Mouse (Mus musculus) heart, embryonic 13.5 days (tissue): ENCODE data around the gene Crim1. TPM values are rescaled to one million over a fixed set of nuclear protein-coding genes. Genes with fewer than 3 reads are reported as not detected.
A peak's percentile ranks its signal among the peaks of the same experiment; 100 is the strongest.

ENCODE experiments used
- ATAC-seq: fragments of 200-750 bp; cut with Nextera tagmentation; 2 replicates; pipeline ENCODE4 v1.8.0; 2017; ENCODE audit warnings: moderate TSS enrichment; ENCODE audit not compliant: insufficient number of reproducible peaks, low FRiP score, low TSS enrichment; ENCODE audit errors: extremely low read depth
- H3K27ac ChIP-seq: fragments of 300-500 bp; sonication (generic); replicated peaks from 2 replicates; pipeline ENCODE4 v1.5.1; 2015; ENCODE audit warnings: moderate library complexity, mild to moderate bottlenecking, inconsistent platforms
- H3K27me3 ChIP-seq: fragments of 300-500 bp; sonication (generic); replicated peaks from 2 replicates; pipeline ENCODE4 v1.6.1; 2015; ENCODE audit warnings: mild to moderate bottlenecking, inconsistent platforms
- H3K36me3 ChIP-seq: fragments of 300-500 bp; sonication (generic); 2 replicates; pipeline ENCODE4 v1.6.1; 2015; ENCODE audit warnings: mild to moderate bottlenecking, inconsistent platforms
- H3K4me1 ChIP-seq: fragments of 300-500 bp; sonication (generic); 2 replicates; pipeline ENCODE4 v1.6.1; 2015; ENCODE audit warnings: inconsistent platforms
- H3K4me2 ChIP-seq: fragments of 300-500 bp; sonication (generic); 2 replicates; pipeline ENCODE4 v1.6.1; 2015; ENCODE audit warnings: inconsistent platforms, mild to moderate bottlenecking, moderate library complexity
- H3K4me3 ChIP-seq: fragments of 300-500 bp; sonication (generic); 2 replicates; pipeline ENCODE4 v1.5.1; 2015; ENCODE audit warnings: moderate library complexity, mild to moderate bottlenecking, inconsistent platforms
- H3K9ac ChIP-seq: fragments of 300-500 bp; sonication (generic); 2 replicates; pipeline ENCODE4 v1.6.1; 2015; ENCODE audit warnings: inconsistent platforms, mild to moderate bottlenecking, moderate library complexity
- H3K9me3 ChIP-seq: fragments of 300-500 bp; sonication (generic); 2 replicates; pipeline ENCODE4 v1.6.1; 2016; ENCODE audit warnings: inconsistent platforms
- WGBS: fragments of 180-500 bp; shearing (Covaris S2); methylation state at CpG from one replicate; pipeline ENCODE4 v1.1.7; 2015; ENCODE audit warnings: mixed read lengths; 5-methylcytosine and 5-hydroxymethylcytosine counted together
- polyA plus RNA-seq: library from polyadenylated mRNA; unstranded; fragments of >200 nt; fragmentation: Nextera tagmentation; extraction: Ambion mirVana; gene quantifications from 2 replicates; pipeline ENCODE4 v1.2.1, GENCODE M21; 2015

Crim1 gene
- polyA plus RNA-seq, 1 experiment from 2014 or later: 2.1 TPM

DNA sequence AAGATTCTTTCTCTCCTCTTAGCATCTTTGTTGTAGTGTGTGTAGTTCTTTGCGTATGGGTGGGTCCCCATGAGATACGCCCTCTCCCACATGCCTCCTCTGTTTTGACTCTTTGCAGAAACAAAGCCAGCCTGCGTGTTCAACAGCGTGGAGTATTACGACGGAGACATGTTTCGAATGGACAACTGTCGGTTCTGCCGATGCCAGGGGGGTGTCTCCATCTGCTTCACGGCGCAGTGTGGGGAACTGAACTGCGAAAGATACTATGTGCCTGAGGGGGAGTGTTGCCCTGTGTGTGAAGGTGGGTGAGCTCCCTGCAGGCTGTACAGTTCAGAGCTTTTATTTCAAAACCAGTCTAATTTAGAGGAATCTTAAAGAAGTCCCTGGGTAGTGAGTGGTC is 113.0 kb downstream of the Crim1 start:
- Histone ChIP-seq H3K36me3 (peaks cover 21% of the 10 kb centered on the region), H3K4me2 (no peak overlapping the region), H3K27me3 (peaks cover 24% of the 10 kb centered on the region), H3K9me3 (no peaks in the 10 kb centered on the region), H3K27ac (no peak overlapping the region), H3K4me3 (no peak overlapping the region), H3K4me1 (peaks cover 4% of the 10 kb centered on the region; the same call in 1 of the 2 replicates), H3K9ac (no peak overlapping the region)
- WGBS: 90% methylated on average over 12 of the region's 12 CpGs
- ATAC-seq: no peak

DNA sequence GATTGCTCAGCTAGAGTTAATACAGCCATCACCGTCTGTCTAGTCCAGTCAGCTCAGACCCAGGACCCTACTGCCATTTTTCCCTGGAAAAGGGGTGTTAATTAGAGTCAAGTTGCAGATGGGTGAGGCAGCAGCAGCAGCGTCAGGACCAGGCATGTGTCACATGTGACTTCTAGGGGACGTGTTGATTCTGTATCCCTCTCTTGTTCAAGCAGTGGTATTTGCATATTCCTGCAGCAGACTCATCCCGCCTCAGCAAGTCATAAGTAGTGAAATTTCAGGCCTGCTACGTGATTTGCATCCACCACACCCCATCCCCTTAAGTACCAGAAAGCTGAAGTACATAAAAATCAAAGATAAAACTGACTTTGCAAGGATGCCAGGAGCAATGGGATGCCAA is 113.6 kb downstream of the Crim1 start:
- Histone ChIP-seq H3K9ac (no peak overlapping the region), H3K36me3 (peaks cover 21% of the 10 kb centered on the region), H3K9me3 (no peaks in the 10 kb centered on the region), H3K27ac (no peak overlapping the region), H3K4me3 (no peak overlapping the region), H3K27me3 (peaks cover 24% of the 10 kb centered on the region), H3K4me1 (peaks cover 4% of the 10 kb centered on the region; the same call in 1 of the 2 replicates), H3K4me2 (no peak overlapping the region)
- no peak for ATAC-seq
- 70% methylated on average over 5 of the region's 5 CpGs for WGBS

DNA sequence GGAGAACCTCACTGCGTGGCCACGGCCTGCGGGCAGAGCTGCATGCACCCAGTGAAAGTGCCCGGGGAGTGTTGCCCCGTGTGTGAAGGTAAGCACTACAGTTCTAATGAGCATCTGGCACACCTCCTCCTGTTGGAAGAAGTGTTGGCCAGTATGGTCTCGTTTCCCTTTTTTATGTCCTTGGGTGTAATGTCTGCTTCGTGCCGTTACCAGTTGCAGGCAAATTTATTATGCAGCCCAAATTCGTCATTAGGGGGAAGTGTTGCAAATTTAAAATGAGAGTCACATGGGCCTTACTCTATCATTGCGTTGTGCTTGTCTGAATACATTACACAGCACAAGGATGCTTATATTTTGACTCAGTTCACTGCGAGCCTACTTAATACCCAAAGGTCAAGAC is 115.6 kb downstream of the Crim1 start:
- peaks cover 36% of the 10 kb centered on the region for H3K27me3 ChIP-seq
- H3K4me3 ChIP-seq: no peak overlapping the region
- peaks cover 21% of the 10 kb centered on the region for H3K36me3 ChIP-seq
- WGBS: 90% methylated on average over 11 of the region's 11 CpGs
- no peak overlapping the region for H3K4me2 ChIP-seq
- peaks cover 13% of the 10 kb centered on the region for H3K4me1 ChIP-seq
- ATAC-seq: no peak
- H3K27ac ChIP-seq: no peak overlapping the region
- no peaks in the 10 kb centered on the region for H3K9me3 ChIP-seq
- no peak overlapping the region for H3K9ac ChIP-seq

DNA sequence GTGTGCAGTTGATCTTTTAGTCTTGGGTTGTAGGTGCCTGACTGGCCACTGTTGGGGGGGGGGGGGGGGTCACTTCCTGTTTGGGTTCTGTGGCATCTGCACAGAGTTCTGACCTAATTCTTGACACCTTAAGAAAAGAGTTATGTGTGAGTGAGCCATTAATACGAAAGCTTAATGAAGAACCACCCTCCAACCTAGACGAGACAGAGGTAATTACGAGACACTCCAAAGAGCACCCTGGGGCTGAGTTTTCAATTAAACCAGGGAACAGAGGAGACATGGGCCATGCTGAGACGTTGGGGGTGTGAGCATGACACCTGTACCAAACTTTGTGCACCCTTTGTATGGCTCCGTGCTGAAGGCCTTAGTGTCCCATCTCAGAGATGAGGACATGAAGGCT is 117.3 kb downstream of the Crim1 start:
- Histone ChIP-seq H3K27ac (no peak overlapping the region), H3K9me3 (no peaks in the 10 kb centered on the region), H3K9ac (no peak overlapping the region), H3K4me1 (peaks cover 29% of the 10 kb centered on the region), H3K4me3 (no peak overlapping the region), H3K36me3 (peaks cover 21% of the 10 kb centered on the region), H3K4me2 (no peak overlapping the region), H3K27me3 (peaks cover 43% of the 10 kb centered on the region)
- no peak for ATAC-seq
- WGBS: 87% methylated on average over 5 of the region's 5 CpGs

DNA sequence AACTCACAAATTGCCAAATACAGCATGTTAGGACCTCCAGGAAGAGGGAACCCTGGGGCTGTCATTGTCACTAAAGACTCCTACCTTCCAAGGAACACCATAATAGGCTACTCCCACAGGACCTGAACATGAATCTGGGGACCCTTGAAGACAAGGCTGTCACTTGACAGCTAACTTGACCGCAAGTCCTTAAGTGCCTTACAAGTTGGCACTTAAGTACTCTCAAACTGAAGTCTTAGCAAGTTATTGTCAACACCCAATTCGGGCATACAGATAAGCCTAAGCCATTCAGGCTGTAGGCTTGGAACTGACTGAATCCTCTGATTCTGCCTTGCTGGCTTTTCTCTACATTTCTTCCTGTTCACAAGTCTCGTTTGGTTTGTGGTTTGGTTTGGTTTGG is 118.8 kb downstream of the Crim1 start:
- Histone ChIP-seq H3K36me3 (peaks cover 17% of the 10 kb centered on the region), H3K27me3 (peaks cover 43% of the 10 kb centered on the region), H3K4me2 (no peak overlapping the region), H3K4me1 (peaks cover 43% of the 10 kb centered on the region), H3K9ac (no peak overlapping the region), H3K4me3 (no peak overlapping the region), H3K27ac (no peak overlapping the region), H3K9me3 (no peaks in the 10 kb centered on the region)
- ATAC-seq: no peak
- 33% methylated on average over 3 of the region's 3 CpGs for WGBS

DNA sequence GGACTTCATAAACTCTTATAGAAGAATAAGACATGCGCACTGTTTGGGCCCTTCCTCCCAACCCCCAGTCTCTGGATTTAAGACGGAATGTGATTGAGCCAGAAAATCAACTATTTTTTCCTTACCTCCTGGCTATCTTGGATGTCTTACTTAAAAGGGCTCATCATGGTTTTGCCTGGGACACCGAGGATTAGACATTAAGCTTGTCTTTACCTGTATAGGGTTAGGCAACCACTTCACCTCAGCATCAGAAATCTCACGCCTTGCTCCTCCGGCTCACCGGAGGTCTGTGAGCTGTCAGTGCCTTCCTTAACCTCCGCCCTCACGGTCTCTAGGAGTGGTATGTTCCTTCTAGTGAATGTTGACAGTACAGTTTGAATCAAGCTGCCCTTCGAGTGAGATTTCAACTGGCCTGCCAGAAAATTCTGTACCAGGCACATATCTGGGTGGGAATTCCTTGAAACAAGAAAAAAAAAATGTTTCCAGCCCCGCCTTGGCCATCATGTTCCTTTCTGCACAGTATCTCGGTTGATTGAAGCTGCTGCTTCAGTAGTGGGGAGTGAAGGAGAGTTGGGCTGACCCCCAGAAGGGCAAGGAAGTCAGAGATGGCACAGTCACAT is 121.3 kb downstream of the Crim1 start:
- H3K4me1 ChIP-seq: peaks cover 47% of the 10 kb centered on the region
- H3K36me3 ChIP-seq: no peaks in the 10 kb centered on the region; the same call in 1 of the 2 replicates
- H3K4me2 ChIP-seq: no peak overlapping the region
- H3K9me3 ChIP-seq: no peaks in the 10 kb centered on the region
- no peak for ATAC-seq
- 61% methylated on average over 11 of the region's 11 CpGs for WGBS
- H3K27ac ChIP-seq: no peak overlapping the region
- no peak overlapping the region for H3K9ac ChIP-seq
- no peak overlapping the region for H3K4me3 ChIP-seq
- H3K27me3 ChIP-seq: peaks cover 35% of the 10 kb centered on the region

DNA sequence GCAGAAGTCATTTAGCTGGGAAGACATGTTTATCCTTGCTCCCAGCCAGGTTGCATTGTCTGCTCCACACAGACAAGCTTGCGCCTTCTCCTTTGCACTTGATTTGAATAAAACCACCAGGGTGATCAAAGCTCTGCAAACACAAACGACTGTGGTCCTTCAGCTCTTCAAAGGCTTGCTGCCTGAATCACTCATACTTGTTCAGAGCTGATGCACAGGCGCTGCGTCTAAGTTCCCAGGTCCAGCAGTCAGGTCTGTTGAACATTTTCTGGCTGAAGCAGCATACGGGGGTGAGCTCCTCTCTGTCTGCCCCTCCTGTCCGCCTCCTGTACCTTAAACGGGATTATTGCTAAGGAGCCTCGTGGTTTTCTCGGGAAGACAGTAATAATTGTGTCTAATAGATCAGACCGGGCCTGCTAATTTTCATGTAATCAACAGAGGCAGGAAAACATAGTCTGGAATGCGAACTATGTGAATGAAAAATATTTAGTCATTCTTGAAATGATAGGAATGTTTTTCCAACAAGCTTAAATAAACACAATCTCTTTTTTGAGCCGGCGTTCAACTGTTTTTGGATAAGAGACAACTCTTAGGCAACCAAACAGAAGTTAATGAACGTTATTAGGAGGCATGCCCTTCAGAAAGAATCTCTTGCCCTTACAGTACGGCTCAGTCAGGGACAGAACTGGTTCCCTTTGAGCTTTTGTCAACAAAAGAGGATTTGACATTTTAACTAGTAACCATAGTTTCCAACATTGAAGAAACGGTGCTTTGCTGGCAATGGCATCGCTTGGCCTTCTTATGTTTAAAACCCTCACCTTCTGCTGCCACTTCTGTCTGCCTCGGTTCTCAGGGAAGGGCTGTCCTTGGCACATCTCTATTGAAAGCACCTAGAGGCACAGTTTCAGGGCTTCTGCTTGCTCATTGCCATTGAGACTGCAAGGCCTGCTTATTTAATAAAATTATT is 122.6 kb downstream of the Crim1 start:
- Histone ChIP-seq H3K27ac (0 out of 2 replicates have a peak overlapping the region, but pooled peaks have one; percentile 28), H3K4me2 (no peak overlapping the region), H3K27me3 (peaks cover 35% of the 10 kb centered on the region), H3K4me1 (peaks cover 54% of the 10 kb centered on the region), H3K9me3 (no peaks in the 10 kb centered on the region), H3K9ac (no peak overlapping the region), H3K4me3 (no peak overlapping the region), H3K36me3 (no peaks in the 10 kb centered on the region)
- 39% methylated on average over 18 of the region's 18 CpGs for WGBS
- ATAC-seq: no peak

DNA sequence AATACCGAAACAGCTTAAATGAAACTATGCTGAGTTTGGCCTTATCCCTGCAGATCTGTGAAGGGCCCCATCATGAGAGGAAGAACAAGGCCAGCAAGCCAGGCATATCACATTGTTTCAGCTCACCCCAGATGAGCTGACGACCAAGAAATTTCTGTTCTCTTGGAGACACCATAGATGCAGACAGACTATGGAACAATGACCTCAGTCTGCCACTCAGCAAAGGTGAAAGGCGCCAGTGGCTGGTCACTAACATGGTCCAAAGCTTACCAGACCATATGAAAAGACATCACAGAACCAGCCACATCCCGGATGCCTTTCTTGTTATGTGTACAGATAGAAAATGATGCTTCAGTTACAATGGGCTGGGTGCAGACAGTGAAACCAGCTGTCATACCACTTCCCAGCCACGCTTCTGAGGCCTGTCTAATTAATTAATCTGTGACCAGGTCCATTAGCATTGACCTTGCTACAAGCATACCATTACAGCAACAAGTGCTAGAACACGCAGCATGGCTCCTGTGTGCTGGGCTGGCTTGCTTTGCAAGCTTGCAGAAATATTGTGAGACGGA is 125.8 kb downstream of the Crim1 start:
- no peak for ATAC-seq
- no peak overlapping the region for H3K4me2 ChIP-seq
- peaks cover 54% of the 10 kb centered on the region for H3K4me1 ChIP-seq
- H3K27ac ChIP-seq: peak overlapping the region; percentile 24; the same call in 1 of the 2 replicates
- H3K4me3 ChIP-seq: no peak overlapping the region
- H3K9me3 ChIP-seq: no peaks in the 10 kb centered on the region
- 84% methylated on average over 7 of the region's 7 CpGs for WGBS
- H3K27me3 ChIP-seq: peaks cover 25% of the 10 kb centered on the region
- H3K9ac ChIP-seq: no peak overlapping the region
- no peaks in the 10 kb centered on the region for H3K36me3 ChIP-seq

DNA sequence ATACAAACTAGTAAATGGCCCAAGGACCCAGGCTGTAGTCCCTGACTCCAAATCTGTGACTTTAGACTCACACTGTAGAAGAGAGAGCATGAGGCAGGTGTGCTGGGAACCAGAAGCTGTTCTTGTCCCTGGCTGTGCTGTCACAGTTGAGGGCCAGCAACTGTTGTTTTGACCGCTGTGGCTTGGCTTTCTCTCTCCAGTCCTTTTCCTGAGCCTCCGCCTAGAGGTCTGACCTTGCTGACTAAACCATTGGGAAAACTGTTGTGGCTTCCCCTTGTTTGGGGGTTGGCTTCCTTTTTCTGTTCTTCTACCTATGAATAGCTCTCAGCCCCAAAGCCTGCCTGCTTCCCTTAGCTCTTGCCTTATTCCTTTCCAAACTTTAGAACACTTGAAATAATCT is 126.3 kb downstream of the Crim1 start:
- 69% methylated on average over 2 of the region's 2 CpGs for WGBS
- no peaks in the 10 kb centered on the region for H3K9me3 ChIP-seq
- H3K36me3 ChIP-seq: no peaks in the 10 kb centered on the region
- peak overlapping the region; percentile 24; the same call in 1 of the 2 replicates for H3K27ac ChIP-seq
- ATAC-seq: no peak
- no peak overlapping the region for H3K9ac ChIP-seq
- H3K27me3 ChIP-seq: peaks cover 19% of the 10 kb centered on the region; the same call in 1 of the 2 replicates
- H3K4me2 ChIP-seq: no peak overlapping the region
- H3K4me3 ChIP-seq: no peak overlapping the region
- H3K4me1 ChIP-seq: peaks cover 49% of the 10 kb centered on the region

DNA sequence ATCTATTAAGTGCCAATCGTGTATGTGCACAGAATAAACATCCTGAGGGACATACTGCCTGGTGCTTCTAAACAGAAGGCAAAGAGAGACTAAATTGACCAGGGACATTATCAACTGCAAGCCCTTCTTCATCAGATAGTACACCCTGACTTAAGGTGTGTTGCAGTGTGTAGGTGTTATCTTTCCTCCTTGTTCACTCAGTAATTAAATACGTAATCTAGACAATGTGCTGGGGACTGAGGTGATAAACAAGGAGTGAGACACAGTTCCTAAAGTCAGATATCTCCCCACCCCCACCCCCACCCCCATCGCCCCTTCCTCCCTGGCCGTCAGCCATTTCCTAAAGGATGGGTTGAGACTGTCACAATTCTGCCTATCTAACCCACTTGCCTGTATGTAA is 127.1 kb downstream of the Crim1 start:
- H3K4me2 ChIP-seq: no peak overlapping the region
- no peak overlapping the region for H3K9ac ChIP-seq
- peaks cover 43% of the 10 kb centered on the region for H3K4me1 ChIP-seq
- ATAC-seq: no peak
- 0 out of 2 replicates have a peak overlapping the region, but pooled peaks have one; percentile 24 for H3K27ac ChIP-seq
- no peaks in the 10 kb centered on the region for H3K9me3 ChIP-seq
- H3K36me3 ChIP-seq: no peaks in the 10 kb centered on the region
- peaks cover 19% of the 10 kb centered on the region for H3K27me3 ChIP-seq
- no peak overlapping the region for H3K4me3 ChIP-seq
- 43% methylated on average over 4 of the region's 4 CpGs for WGBS

DNA sequence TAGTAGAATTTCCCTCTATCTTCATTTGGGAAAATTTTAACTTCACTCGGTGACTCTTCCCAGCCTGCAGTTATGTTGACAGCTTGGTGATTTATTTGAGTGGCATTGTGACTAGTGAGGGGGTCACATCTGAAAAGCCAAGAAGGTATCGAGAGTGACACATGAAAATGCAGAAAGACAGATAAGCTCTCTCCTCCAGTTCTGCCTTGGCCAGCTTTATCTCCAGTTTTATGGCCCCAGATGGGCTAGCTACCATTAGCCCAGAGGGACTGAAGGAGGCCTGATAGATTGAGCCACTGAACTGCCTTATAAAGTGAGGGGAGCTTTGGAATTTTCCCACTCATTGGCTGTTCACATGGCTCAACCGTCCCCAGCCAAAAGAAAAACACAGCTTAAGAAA is 128.2 kb downstream of the Crim1 start:
- Histone ChIP-seq H3K4me2 (no peak overlapping the region), H3K9me3 (no peaks in the 10 kb centered on the region), H3K36me3 (no peaks in the 10 kb centered on the region), H3K4me3 (no peak overlapping the region), H3K27ac (peak overlapping the region; percentile 29; the same call in 1 of the 2 replicates), H3K9ac (no peak overlapping the region), H3K27me3 (peaks cover 20% of the 10 kb centered on the region), H3K4me1 (peaks cover 32% of the 10 kb centered on the region)
- WGBS: 16% methylated on average over 3 of the region's 3 CpGs
- ATAC-seq: no peak; the same call in 1 of the 2 replicates
